ENCODE assay signal across 8 mouse cellular contexts in genomic region chr8:95916106-95916505, GRCm38 (mm10). TPM values are rescaled to one million over a fixed set of nuclear protein-coding genes. Genes with fewer than 3 reads are reported as not detected.
DNase-seq lines count a peak whose midpoint lies in the region; ATAC-seq and TF ChIP-seq lines count a peak whose summit lies in the region.

No protein-coding gene starts in this region.

- H3K27me3 ChIP-seq in lung, embryonic 14.5 days (ENCODE audit: insufficient read depth, low read length): no peaks in the 10 kb centered on the region
- H3K27me3 ChIP-seq in embryonic facial prominence, embryonic 15.5 days: no peaks in the 10 kb centered on the region; the same call in 1 of the 2 replicates
- H3K27me3 ChIP-seq in hindbrain, postnatal 0 days (ENCODE audit: insufficient read depth, low read length): no peaks in the 10 kb centered on the region
- H3K27me3 ChIP-seq in liver, embryonic 12.5 days (replicated peaks): peaks cover 18% of the 10 kb centered on the region

- DNase-seq in lung, embryonic 14.5 days: peak; percentile 52
- no peak for DNase-seq in lung, postnatal 10 days
- DNase-seq in adrenal gland, postnatal 36 days: peak; percentile 23 to 43
- DNase-seq in hindbrain, postnatal 0 days (ENCODE audit: low spot score): peak; percentile 52
- DNase-seq in retina, postnatal 1 day: peak; percentile 77
- DNase-seq in urinary bladder, adult 18-20 months (ENCODE audit: low spot score in 2 of 2): no peak

- H3K27ac ChIP-seq in lung, embryonic 14.5 days (ENCODE audit: low read depth): no peak overlapping the region
- H3K27ac ChIP-seq in embryonic facial prominence, embryonic 15.5 days (replicated peaks): no peak overlapping the region
- no peak overlapping the region for H3K27ac ChIP-seq in hindbrain, postnatal 0 days
- H3K27ac ChIP-seq in liver, embryonic 12.5 days: no peak overlapping the region

- no peaks in the 10 kb centered on the region for H3K36me3 ChIP-seq in lung, embryonic 14.5 days (ENCODE audit: insufficient read depth)
- H3K36me3 ChIP-seq in embryonic facial prominence, embryonic 15.5 days: no peaks in the 10 kb centered on the region
- no peaks in the 10 kb centered on the region for H3K36me3 ChIP-seq in hindbrain, postnatal 0 days (ENCODE audit: insufficient read depth, low read length)
- H3K36me3 ChIP-seq in liver, embryonic 12.5 days: no peaks in the 10 kb centered on the region

- H3K4me3 ChIP-seq in lung, embryonic 14.5 days (ENCODE audit: low read depth, low read length): peak overlapping the region; percentile 16
- peak overlapping the region; percentile 30 for H3K4me3 ChIP-seq in embryonic facial prominence, embryonic 15.5 days (replicated peaks)
- H3K4me3 ChIP-seq in hindbrain, postnatal 0 days (ENCODE audit: low read length): peak overlapping the region; percentile 25; the same call in 1 of the 2 replicates
- H3K4me3 ChIP-seq in liver, embryonic 12.5 days: peak overlapping the region; percentile 25

- H3K9me3 ChIP-seq in lung, embryonic 14.5 days (ENCODE audit: low read depth, low read length): no peaks in the 10 kb centered on the region
- no peaks in the 10 kb centered on the region for H3K9me3 ChIP-seq in embryonic facial prominence, embryonic 15.5 days (replicated peaks)
- no peaks in the 10 kb centered on the region for H3K9me3 ChIP-seq in hindbrain, postnatal 0 days (ENCODE audit: low read length)
- H3K9me3 ChIP-seq in liver, embryonic 12.5 days (replicated peaks): no peaks in the 10 kb centered on the region

- peak; percentile 62; the same call in 1 of the 2 replicates for ATAC-seq in lung, embryonic 14.5 days (ENCODE audit: insufficient read depth)
- 0 out of 2 replicates have a peak, but pooled peaks have one; percentile 51 for ATAC-seq in embryonic facial prominence, embryonic 15.5 days (ENCODE audit: insufficient number of reproducible peaks, low FRiP score, low TSS enrichment, low read depth)
- ATAC-seq in hindbrain, postnatal 0 days: peak; percentile 75
- ATAC-seq in liver, embryonic 12.5 days: peak; percentile 55

- peak overlapping the region; percentile 61 for H3K4me2 ChIP-seq in lung, embryonic 14.5 days
- peak overlapping the region; percentile 52 for H3K4me2 ChIP-seq in embryonic facial prominence, embryonic 15.5 days (replicated peaks)
- peak overlapping the region; percentile 58 for H3K4me2 ChIP-seq in hindbrain, postnatal 0 days (ENCODE audit: low read depth, low read length)
- peak overlapping the region; percentile 54 for H3K4me2 ChIP-seq in liver, embryonic 12.5 days

- H3K9ac ChIP-seq in lung, embryonic 14.5 days: no peak overlapping the region
- H3K9ac ChIP-seq in embryonic facial prominence, embryonic 15.5 days: no peak overlapping the region
- H3K9ac ChIP-seq in hindbrain, postnatal 0 days (replicated peaks; ENCODE audit: low read length): 0 out of 2 replicates have a peak overlapping the region, but pooled peaks have one; percentile 17
- no peak overlapping the region for H3K9ac ChIP-seq in liver, embryonic 12.5 days

- no peak for TF ChIP-seq CTCF in lung, embryonic 14.5 days (IDR thresholded peaks at IDR 0.05; ENCODE audit: low read depth)
- TF ChIP-seq CTCF in hindbrain, postnatal 0 days (IDR thresholded peaks at IDR 0.05; ENCODE audit: low read depth): no peak

- no peaks in the 10 kb centered on the region for H3K4me1 ChIP-seq in lung, embryonic 14.5 days (ENCODE audit: insufficient read depth)
- H3K4me1 ChIP-seq in embryonic facial prominence, embryonic 15.5 days: peaks cover 5% of the 10 kb centered on the region
- H3K4me1 ChIP-seq in hindbrain, postnatal 0 days (ENCODE audit: insufficient read depth, low read length): no peaks in the 10 kb centered on the region
- H3K4me1 ChIP-seq in liver, embryonic 12.5 days: peaks cover 5% of the 10 kb centered on the region; the same call in 1 of the 2 replicates

- 4% methylated on average over 9 of the region's 9 CpGs for WGBS in lung, embryonic 14.5 days
- 4% methylated on average over 9 of the region's 9 CpGs for WGBS in embryonic facial prominence, embryonic 15.5 days
- WGBS in hindbrain, postnatal 0 days: 10% methylated on average over 9 of the region's 9 CpGs
- 9% methylated on average over 9 of the region's 9 CpGs for WGBS in liver, embryonic 12.5 days (ENCODE audit: insufficient replicate concordance)

RNA-seq across cellular contexts. Expression of gene Got2, which starts 27.8 kb away (rescaled TPM):
- polyA plus RNA-seq in lung, embryonic 14.5 days (2014; fragmentation: Nextera tagmentation; extraction: Ambion mirVana): 59.5 and 62.0 TPM in 2 replicates
- 100 to 1,000 TPM; 122 to 138 TPM for total RNA-seq in adrenal gland, postnatal 36 days (2021)
- 137 and 145 TPM in 2 replicates for polyA plus RNA-seq in embryonic facial prominence, embryonic 15.5 days (2015; fragmentation: Nextera tagmentation; extraction: Ambion mirVana)
- total RNA-seq in hindbrain, postnatal 0 days (2014; rRNA removed): 243 and 251 TPM in 2 replicates
- 228 and 230 TPM in 2 replicates for polyA plus RNA-seq in hindbrain, postnatal 0 days (2015; fragmentation: Nextera tagmentation; extraction: Ambion mirVana)
- polyA plus RNA-seq in liver, embryonic 12.5 days (2016; fragmentation: Nextera tagmentation; extraction: Ambion mirVana): 203 and 223 TPM in 2 replicates

Comparison
In these comparisons a context has a peak if more than half of its experiments do, and no peak if none do; other contexts are left out.
1. DNase-seq: peak in lung, embryonic 14.5 days (single experiment), adrenal gland, postnatal 36 days (2 of 2), hindbrain, postnatal 0 days (single experiment) and retina, postnatal 1 day (single experiment); none in lung, postnatal 10 days (single experiment) and urinary bladder, adult 18-20 months (0 of 2).
2. Peak in every context shown above with its lines, with median percentiles within 50 percentile points of each other: ATAC-seq, H3K4me2 ChIP-seq and H3K4me3 ChIP-seq.